Mouse (Mus musculus): ENCODE results near the gene Taf1c. TPM values are rescaled to one million over a fixed set of nuclear protein-coding genes. Genes with fewer than 3 reads are reported as not detected.

Gene Taf1c
- 1 to 10 TPM; 5.8 to 6.1 TPM for total RNA-seq (2021)
- long read RNA-seq, experiment 1, transcript Taf1c-201 (15 exons, 3,236 nt) = major isoform, 7 of 12 reads
- long read RNA-seq, experiment 1, partial matches to known transcripts = 4 of 12 reads
- long read RNA-seq, experiment 1, other reads (novel, unspliced or antisense) = 1 of 12 reads
- long read RNA-seq, experiment 2, transcript Taf1c-201 (15 exons, 3,236 nt) = major isoform, 10 of 15 reads
- long read RNA-seq, experiment 2, partial matches to known transcripts = 3 of 15 reads
- long read RNA-seq, experiment 2, other reads (novel, unspliced or antisense) = 2 of 15 reads

DNA sequence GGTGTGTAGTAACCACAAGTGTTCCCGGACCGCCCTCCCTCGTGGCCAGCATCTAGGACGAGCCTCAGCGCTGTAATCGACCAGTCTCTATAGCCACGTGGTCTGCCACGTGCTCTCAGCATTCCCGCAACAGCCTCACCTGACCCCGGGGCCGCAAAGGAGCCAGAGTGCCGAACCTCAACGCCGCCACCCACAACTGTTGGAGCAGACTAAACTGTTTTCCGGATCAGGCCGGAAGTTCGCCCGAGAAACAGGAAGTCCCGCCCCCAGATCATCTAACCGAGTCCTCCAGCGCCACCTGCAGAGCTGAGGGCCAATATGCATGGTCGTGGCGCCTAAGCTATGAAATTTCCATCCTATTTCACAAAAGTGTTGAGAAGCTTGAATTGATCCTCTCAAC is at the start of gene Taf1c:
Gene Taf1c (minus strand): TSS at position 227 of the 400 bp plus-strand sequence.
- peak; percentile 79 to 94 for DNase-seq (ENCODE audit: low spot score in 2 of 2)

DNA sequence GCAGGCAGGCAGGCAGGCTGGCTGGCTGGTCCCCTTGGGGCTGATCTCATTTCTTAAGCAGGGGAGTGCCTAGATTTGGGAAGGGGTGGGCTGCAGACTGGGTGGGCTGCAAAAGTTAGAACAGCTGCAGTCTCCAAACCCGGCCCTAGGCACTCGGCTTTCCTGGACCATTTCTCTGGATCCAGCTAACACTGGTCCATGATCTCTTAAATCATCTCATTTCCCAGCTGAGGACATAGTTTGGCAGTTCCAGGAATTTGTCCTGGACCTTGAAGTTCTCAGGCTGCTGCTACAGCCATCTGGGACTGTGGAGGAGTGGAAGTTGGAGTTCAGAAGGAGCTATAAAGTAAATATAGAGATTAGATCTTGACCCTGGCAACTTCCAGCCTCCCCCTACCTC is 46.3 kb upstream of the Taf1c start:
- DNase-seq (ENCODE audit: low spot score in 2 of 2) = no peak

DNA sequence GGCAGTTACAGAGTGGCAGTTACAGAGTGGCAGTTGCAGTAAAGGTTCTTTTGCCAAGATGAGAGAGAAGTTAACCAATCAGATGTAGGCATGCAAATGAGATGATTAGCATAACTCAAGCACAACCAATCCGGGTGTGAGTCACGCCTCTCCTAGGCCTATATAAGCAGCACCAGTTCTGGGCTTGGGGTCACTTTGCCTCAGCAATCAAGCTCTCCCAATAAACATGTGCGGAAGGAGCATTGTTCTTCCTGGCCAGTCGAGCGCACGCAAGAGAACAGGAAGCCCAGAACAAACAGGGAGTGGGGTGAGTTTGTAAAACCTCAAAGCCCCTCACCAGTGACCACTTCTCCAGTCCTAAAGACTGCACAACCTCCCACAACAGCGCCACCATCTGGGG is 41.8 kb upstream of the Taf1c start:
- no peak for DNase-seq (ENCODE audit: low spot score in 2 of 2)

DNA sequence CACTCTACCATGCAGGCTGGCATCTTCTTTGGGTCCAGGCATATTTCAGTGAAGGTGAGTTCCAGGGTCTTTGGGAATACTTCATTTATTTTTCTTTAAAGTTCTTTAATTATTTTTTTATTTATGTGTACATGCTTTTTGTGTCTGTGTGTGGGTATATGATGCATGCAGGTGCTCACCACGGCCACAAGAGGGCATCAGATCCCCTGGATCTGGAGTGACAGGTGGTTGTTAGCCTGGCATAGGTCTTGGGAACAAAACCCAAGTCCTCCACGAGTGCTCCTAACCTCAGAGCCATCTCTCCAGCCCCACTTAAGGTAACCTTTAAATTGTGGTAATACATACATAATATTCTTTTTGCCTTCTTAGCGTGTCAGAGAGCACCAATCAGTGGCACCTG is 41.2 kb upstream of the Taf1c start:
- no peak for DNase-seq (ENCODE audit: low spot score in 2 of 2)

DNA sequence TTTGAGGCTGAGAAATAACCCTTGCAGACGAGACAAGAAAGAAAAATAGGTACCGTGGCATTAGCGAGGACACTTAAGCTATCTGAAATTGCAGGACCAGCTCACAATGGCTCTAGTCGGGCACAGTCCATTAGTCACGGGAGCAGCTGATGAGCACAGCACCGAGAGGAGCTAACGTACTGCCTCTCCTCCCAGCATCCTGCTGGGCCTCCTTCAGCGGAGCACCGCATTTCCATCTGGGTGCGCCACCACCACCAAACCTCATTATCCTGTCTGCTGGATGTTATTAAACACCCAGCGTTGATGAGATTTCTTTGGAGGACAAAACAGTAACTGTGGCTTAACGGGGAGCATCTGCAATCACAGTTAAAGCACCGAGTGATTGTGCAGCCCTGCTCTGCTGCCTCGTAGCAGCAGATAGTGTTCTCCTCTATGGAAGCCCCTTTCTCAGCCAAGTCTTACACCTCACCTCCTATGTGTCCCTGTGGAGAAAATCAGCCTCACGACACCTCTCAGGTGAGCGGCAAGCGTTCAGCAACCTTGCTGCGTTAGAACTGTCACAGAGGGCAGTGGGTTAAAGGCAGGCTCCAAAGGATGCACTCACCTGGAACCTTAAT is 40.1 kb upstream of the Taf1c start:
- DNase-seq (ENCODE audit: low spot score in 2 of 2) = no peak

DNA sequence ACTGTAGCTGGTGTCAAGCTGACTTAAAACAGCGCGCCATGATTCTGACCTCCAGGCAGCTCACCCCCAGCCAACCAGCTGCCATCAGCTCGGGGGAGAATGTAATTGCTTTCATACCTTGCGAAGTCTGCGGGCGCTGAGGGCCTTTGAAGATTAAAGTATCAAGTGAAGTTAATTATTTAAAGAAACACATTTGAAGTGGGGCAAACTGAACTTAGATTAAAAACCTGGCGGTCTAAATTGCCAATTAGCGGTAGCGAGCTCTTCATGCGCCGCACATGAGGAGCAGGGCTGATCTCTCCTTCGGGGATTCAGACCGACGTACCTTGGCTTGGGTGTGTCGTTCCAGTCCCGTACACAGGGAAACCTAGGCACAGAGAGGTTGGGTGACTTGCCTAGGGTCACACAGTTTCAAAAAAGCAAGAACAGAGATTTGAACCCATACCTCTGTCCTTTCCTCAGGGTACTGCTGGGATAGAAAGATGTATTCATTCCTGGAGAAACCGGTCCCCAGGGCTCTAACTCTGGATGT is 39.5 kb upstream of the Taf1c start:
- no peak for DNase-seq (ENCODE audit: low spot score in 2 of 2)

DNA sequence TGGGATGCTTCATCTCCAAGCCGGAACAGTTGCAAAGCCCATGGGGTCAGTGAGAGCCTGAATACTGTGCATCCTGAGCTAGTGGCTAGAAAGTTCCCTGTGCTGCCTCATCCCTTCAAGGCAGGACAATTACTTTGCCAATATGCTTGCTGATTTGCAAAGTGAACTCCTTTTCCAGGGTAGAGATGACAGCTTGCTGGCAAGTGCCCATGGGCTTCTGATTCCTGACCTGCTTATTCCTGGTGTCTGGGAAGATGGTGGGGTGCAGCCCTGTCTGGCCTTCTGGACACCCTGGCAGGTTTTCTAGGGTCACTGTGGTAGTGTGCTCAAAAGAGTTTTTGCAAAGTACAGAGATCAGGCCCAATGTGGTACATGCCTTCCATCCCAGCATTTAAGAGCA is 37.9 kb upstream of the Taf1c start:
- no peak for DNase-seq (ENCODE audit: low spot score in 2 of 2)

DNA sequence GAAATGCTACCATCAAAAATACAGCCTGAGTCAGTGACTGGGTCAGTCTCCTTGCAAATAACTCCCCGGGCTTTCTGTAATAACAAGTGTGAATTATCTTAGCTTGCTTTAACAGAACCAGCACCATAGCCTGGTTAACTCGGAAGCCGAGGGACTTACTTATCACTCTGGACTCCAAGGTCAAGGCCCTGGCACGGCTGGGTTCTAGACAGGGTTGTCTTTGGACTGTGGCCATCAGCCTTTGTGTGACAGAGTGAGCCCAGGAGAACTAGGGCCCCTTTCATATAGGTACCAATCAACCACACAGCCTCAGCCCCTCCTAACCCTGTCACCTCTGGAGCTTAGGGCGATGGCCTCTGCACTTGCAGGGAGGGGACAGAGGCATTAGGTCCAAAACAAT is 36.0 kb upstream of the Taf1c start:
- DNase-seq (ENCODE audit: low spot score in 2 of 2) = no peak

DNA sequence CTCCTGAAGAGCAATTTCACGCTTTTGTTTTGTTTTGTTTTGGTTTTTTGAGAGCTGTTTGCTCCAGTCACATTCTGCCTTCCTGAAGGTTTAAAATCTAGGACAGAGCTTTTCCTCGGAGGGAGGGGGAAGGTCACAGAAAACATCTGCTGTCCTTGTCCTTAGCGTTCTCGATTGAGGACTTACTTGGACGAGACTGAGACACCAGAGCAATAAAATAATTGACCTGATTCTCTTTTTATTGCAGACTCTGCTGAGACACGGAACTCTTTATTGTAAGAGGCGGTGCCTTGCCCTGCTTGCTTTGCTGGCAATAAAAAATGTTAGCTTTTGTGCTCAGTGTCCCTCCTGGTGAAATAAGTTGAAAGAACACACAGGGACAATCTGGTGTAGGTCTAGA is 34.8 kb upstream of the Taf1c start:
- no peak for DNase-seq (ENCODE audit: low spot score in 2 of 2)

DNA sequence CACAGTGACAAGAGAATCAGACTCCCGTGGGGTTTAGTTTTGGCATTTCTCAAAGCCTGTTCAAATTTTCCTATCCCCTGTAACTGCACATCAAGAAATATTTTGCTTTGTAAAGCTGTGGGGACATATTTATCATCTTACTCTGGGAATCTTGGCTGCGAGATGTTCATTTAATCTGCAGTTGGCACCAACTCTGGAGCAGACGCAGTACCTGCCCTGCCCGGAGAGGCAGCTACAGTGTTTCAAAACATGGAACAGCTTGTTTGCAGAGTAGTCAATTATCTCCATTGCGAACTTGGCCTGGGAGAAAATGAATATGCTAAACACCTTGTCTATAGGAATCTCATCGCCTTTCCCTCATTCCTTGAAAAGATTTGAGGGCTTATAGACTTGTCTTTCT is 33.2 kb upstream of the Taf1c start:
- no peak for DNase-seq (ENCODE audit: low spot score in 2 of 2)

DNA sequence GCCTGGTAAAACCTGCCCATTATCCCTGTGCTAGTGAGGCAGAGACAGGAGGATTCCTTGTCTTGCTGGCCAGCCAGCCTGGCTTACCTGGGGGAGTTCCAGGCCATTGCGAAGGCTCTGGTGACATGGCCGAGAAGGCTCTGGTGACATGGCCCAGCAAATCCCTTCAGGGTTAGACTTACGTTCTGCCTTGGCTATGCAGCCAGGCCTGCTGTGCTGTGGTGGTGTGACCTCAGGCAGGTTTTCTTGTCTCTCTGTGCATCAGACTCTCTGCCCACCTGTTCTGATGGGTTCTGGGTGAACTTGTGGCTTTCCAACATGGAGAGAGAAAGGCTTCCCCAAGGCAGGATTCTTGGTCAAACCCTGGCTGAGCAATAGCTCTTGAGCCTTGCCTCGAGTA is 32.4 kb upstream of the Taf1c start:
- no peak for DNase-seq (ENCODE audit: low spot score in 2 of 2)

DNA sequence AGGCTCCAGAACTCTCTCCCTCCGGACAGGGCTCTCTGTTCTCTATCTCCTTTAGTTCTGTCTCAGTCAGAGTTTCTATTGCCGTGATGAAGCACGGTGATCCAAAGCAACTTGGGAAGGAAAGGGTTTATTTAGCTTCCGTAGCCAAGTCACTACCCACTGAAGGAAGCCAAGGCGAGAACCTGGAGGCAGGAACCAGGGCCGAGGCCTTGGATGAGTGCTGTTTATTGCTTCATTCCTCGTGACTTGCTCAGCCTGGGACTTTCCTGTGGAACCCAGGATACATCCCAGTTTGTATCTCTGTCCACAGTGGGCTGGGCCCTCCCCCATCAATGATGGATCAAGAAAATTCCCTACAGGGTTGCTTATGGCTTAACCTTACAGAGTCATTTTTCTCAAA is 31.7 kb upstream of the Taf1c start:
- no peak for DNase-seq (ENCODE audit: low spot score in 2 of 2)

DNA sequence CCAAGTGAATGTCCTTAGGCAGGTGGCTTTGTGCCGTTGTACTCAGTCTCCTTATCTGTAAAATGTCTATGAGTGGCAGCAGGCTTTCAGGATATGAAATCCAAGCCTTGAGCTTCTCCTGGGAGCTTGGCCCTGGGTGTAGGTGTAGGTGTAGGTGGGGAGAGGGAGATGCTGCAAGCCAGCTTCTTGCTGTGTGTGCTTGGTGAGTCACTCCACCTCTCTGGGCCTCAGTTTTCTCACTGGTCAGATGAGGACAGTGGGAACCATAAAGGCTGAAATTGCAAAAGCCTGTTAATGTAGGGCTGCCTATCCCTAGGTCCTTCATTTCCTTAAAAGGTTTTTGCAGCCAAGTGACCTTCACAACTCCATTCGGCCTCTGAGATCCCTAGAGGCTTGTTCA is 30.9 kb upstream of the Taf1c start:
- DNase-seq (ENCODE audit: low spot score in 2 of 2) = no peak

DNA sequence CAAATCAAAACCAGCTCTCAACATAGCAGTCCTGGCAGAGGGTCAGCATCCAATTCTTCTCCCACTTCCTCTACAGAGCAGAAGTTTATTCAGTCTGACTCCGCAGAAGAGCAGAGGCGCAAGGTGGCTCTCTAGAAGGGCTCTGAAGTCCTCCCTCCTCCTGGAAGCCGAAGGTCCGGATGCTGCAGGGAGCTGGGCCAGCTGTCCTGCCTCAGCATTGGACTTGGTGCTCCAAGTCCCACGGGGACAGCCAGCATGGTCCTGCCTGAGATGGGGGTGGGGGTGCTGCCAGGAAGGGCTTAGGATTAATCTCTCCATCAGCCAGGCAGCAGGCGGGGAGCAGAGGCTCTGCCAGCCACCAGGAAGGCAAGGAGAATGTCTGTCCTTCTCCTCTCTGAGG is 30.4 kb upstream of the Taf1c start, which contains the start of gene Kcng4:
Gene Kcng4 (minus strand): TSS at position 303 of the 400 bp plus-strand sequence.
- peak in 1 of 2 experiments; percentile 33 for DNase-seq (ENCODE audit: low spot score in 2 of 2)

DNA sequence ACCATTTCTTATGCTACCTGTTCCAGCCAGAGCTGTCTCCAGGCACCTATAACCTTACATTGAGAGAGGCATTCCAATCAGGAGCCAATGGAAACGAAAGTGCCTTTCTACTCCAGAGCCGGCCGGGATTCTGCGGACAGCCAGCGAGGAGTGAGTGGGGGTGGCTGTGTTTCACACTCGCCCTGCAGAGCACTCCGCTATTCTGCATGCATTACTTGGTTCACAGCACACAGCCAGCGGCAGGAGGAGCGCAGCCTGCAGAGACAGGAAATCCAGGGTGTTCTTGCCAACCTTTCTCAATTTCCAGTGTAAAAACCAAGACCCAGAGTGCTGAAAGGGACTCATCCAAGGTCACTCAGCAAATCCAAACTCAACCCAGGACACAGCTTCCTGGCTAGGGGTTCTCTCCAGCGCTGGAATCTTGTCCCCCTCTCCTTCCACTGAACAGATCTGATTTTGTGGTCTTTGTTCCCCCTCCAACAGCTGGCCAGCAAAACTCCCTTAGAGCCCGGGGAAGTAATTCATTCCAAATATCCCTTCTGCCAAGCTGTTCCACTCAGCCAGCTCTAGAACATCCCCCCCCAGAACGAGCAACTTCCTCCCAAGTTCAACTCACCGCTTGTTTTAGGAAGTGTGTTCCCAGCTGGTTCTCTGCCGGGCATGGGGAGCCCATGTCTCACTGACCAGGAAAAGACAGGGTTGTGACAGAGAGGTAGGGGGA is 29.8 kb upstream of the Taf1c start:
- no peak for DNase-seq (ENCODE audit: low spot score in 2 of 2)

DNA sequence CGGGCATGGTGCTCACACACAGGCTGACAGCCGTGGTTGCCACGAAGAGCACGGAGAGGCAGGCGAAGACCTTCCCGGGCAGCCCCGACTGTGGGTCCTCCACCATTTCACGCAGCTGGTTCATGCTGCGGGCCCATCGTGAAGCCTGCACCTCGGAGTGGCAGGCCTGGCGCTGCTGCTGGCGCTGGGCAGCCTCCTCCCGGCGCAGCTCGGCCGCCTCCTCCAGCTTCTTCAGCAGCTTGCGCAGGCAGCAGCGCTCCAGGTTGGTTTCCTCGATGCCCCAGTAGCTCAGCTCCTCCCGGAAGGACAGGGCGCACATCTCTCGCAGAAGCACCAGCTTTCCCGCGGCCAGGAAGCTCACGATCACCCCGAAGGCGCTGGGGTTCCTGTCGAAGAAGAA is 27.9 kb upstream of the Taf1c start:
- no peak for DNase-seq (ENCODE audit: low spot score in 2 of 2)

DNA sequence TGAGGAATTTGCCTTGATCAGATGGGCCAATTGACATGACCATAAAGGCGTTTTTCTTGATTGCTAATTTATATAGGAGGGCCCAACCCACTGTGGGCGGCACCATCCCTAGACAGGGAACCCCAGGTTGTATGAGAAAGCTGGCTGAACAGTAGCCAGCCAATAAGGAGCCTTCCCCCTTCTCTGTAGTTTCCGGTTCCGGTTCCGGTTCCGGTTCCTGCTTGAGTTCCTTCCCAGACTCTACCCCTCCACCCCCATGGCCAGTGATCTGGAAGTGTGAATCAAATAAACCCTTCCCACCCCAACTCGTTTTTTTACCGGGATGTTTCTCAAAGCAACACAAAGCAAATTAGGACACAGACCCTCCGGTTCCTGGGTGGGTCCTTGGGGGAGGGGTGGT is 27.2 kb upstream of the Taf1c start:
- DNase-seq (ENCODE audit: low spot score in 2 of 2) = no peak

DNA sequence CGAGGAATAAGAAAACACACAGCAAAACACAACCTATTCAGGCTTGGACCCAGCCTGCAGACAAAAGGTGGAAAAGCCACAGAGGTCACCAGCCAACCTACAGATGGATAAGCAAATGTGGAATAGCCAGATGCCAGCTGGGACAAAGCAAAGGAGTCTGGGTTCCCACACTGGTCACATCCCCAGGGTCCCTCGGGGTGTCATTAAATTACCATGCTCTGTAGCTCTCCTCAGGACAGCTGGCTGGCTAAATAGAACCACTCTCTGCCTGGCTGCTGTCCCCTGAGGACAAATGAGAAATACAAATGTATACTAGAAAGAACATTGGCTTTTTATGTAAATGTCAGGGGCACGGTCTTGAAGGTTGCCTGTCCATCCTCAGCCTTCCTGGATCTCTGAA is 25.8 kb upstream of the Taf1c start:
- DNase-seq (ENCODE audit: low spot score in 2 of 2) = no peak

DNA sequence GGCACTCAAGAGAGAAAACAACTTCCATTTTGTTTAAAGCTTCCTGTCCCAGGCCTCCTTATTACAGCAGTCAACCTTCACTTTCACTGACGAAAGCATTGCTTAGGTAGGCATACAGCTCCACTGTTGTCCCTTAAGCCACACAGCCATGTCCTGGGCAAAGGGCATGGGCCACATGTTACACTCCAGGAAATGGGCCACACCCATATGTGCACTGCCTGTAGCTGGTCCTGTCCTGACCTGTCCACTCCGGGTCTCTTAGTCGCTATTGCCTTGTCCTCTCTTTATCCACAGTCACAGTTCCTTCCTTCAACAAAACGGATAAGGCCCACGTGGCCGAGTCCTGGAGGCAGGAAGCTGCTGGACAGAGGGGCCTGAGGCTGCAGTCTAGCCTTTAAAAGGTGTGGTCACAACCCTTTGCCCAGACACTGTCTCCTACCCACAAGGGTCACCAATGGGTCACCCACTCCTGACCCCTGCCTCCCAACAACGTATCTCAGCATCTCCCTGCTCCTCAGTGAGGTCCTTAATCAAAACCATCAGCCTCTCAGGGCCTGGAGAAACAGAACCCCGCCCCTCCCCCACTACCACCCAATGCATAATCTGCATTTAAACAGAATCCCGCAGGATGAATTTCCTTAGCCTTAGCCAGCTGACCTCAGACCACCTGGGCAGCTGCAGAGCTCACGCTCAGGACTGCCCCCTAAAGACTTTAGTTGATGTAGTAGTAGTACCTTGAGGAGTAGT is 22.8 kb upstream of the Taf1c start:
- DNase-seq (ENCODE audit: low spot score in 2 of 2) = no peak

DNA sequence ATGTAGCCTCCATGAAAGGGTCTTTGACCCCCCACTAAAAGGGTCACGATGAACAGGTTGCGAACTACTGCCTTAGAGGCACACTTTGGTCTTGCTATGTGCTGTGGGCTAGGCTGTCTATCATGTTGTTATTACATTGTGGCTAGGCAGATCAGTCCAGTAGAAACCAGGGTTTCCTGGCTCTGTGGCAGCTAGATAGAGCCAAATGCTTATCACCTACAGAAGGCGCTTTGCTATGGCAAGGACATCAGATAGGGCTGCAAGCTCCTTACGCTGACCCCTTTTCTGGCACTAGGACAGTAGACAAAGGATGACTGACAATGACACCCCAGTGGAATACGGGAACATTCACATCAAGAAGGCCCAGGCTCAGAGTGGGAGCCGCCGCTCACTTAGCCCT is 22.2 kb upstream of the Taf1c start:
- no peak for DNase-seq (ENCODE audit: low spot score in 2 of 2)

DNA sequence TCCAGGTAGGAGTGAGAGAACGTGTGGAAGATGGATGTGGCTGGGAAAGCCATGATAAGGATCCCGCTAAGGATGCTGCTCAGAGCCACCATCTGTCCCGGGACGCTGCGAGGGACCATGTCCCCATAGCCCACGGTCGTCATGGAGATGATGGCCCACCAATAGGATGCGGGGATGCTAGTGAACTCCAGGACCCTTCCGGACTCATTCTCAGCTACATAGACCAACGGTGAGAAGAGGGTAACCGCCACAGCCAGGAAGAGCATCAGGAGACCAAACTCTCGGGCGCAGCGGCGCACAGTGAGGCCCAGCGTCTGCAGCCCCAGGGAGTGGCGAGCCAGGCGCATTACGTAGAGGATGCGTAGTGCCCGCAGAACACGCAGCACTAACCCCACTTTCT is 20.8 kb upstream of the Taf1c start:
- DNase-seq (ENCODE audit: low spot score in 2 of 2) = no peak

DNA sequence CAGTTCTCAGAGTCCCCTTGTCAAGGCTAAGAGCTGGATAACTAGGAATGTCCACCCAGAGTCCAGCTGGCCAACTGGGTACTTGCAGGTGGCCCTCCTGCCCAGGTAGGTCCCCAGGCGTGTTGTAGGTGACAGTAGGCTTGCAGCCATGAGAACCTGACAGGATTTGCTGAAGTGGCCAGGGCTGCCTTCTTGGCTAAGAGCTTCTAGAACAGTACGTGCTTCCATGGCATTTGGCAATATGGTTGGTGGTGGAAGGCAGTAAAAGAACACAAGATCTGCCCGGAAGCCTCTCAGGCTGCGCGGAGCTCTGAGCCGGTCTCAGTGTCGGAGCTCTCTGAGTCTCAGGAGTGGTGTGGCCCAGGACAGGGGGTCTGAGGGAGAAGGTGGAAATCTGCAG is 19.9 kb upstream of the Taf1c start:
- no peak for DNase-seq (ENCODE audit: low spot score in 2 of 2)

All from gastrocnemius, postnatal 4 days (tissue).